Mouse (Mus musculus) ES-E14 (cell line): ENCODE measurements at regions not wholly inside any gene's neighbourhood (a gene's known extent, or its start where the extent isn't known, plus 50 kb on each side); places are given as distances from the start of the nearest gene placed in this dataset.

Source experiments
- DNase-seq: peaks from one replicate; pipeline ENCODE4 v3.0.0-alpha.2; 2013; ENCODE audit warnings: low read depth, low spot score
- H3K27ac ChIP-seq: 2 replicates; pipeline ENCODE4 v1.5.1; 2012; ENCODE audit warnings: low read depth, mild to moderate bottlenecking, low read length, moderate library complexity, mixed read lengths; ENCODE audit not compliant: poor library complexity, insufficient read depth, severe bottlenecking
- H3K36me3 ChIP-seq: 2 replicates; pipeline ENCODE4 v1.6.1; 2012; ENCODE audit warnings: mild to moderate bottlenecking, low read length, moderate library complexity, mixed read lengths; ENCODE audit not compliant: control insufficient read depth, poor library complexity, insufficient read depth, severe bottlenecking
- H3K4me1 ChIP-seq, 2 experiments: fragments of 150-350 bp in 1 of 2; sonication (generic) in 1 of 2; 2 replicates each; pipeline ENCODE4 v1.6.1; 2012; ENCODE audit warnings: low read length in 2 of 2, mild to moderate bottlenecking in 1 of 2, mixed read lengths in 1 of 2; ENCODE audit not compliant: control insufficient read depth in 2 of 2, insufficient read depth in 2 of 2, poor library complexity in 1 of 2
- H3K4me3 ChIP-seq, 2 experiments: fragments of 150-350 bp in 1 of 2; sonication (generic) in 1 of 2; 2 replicates each; pipeline ENCODE4 v1.5.1; 2012; ENCODE audit warnings: low read length in 2 of 2, low read depth in 1 of 2, mild to moderate bottlenecking in 1 of 2, mixed read lengths in 1 of 2; ENCODE audit not compliant: insufficient read depth in 1 of 2, poor library complexity in 1 of 2, severe bottlenecking in 1 of 2
- H3K9ac ChIP-seq: 2 replicates; pipeline ENCODE4 v1.6.1; 2012; ENCODE audit warnings: low read depth, mild to moderate bottlenecking, low read length, mixed read lengths; ENCODE audit not compliant: poor library complexity, insufficient read depth, severe bottlenecking
- H3K9me3 ChIP-seq: fragments of 150-350 bp; sonication (generic); 2 replicates; pipeline ENCODE4 v1.6.1; 2012; ENCODE audit warnings: low read depth, mild to moderate bottlenecking, low read length; ENCODE audit not compliant: control insufficient read depth, insufficient read depth
- CHD2 ChIP-seq: IDR thresholded peaks from 2 replicates; pipeline ENCODE4 v1.6.1; 2014; ENCODE audit warnings: mild to moderate bottlenecking, low read depth, low read length, inconsistent platforms
- HCFC1 ChIP-seq: IDR thresholded peaks from 2 replicates; pipeline ENCODE4 v1.6.1; 2012; ENCODE audit warnings: low read length, inconsistent platforms, borderline replicate concordance; ENCODE audit not compliant: insufficient read depth
- MAFK ChIP-seq: IDR thresholded peaks from 2 replicates; pipeline ENCODE4 v1.6.1; 2014; ENCODE audit warnings: mild to moderate bottlenecking, low read depth, low read length, inconsistent platforms; ENCODE audit not compliant: insufficient read depth
- ZC3H11A ChIP-seq: IDR thresholded peaks from 2 replicates; pipeline ENCODE4 v1.6.1; 2012; ENCODE audit warnings: low read depth, mild to moderate bottlenecking, inconsistent platforms, low read length, borderline replicate concordance
- ZNF384 ChIP-seq: IDR thresholded peaks from 2 replicates; pipeline ENCODE4 v1.6.1; 2012; ENCODE audit warnings: low read depth, low read length, inconsistent platforms
- in situ Hi-C, 2 experiments: fragments of 600-800 bp; cut with MboI; formaldehyde crosslinking; loops; one replicate each; pipeline ENCODE4 v1.15.1; 2025; ENCODE audit warnings: low sequenced_read_pairs in 2 of 2, inconsistent platforms in 1 of 2; ENCODE audit not compliant: unreplicated experiment in 2 of 2

GRCm38 (mm10) chr15:51104796-51105195, 2779.9 kb upstream of the Gm7489 start:
- DNase-seq, result no peak
- H3K27ac ChIP-seq, result no peak overlapping the region
- in situ Hi-C loops, result no loop called here
- no peaks in the 10 kb centered on the region for H3K36me3 ChIP-seq
- no peak overlapping the region for H3K9ac ChIP-seq
- H3K4me1 ChIP-seq, result no peaks in the 10 kb centered on the region
- H3K4me3 ChIP-seq, result no peak overlapping the region
- no peaks in the 10 kb centered on the region for H3K9me3 ChIP-seq
- TF ChIP-seq MAFK (no peak), CHD2 (no peak), ZC3H11A (no peak)

DNA sequence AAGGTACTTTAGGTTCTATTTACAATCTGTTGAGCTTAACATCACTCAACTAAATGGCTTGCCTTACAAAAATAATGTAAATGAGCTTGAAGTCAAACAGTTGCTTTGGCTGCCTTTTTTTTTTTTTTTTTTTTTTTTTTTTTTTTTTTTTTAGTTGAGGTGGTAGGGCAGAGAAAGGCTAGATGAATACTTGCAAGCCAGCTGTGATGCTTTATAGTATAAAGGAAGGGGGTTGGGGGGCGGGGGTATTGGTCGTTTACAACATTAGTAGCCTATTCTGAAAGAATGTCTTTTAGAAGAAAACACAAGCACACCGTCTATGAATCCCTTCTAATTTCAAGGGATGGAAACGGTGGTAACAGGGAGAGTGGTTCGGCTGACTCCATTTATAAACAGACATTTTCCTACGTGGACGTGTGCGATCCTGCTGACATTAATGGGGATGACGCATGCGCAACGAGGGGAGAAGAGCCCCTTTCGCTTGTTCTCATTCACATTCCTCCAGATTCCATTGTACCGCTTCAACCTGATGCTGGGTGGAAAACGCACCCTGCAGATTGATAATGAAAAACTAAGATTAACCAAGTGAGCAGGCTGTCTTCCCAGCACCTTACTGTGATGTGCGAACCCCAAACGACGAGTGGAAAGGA, 2779.2 kb upstream of the Gm7489 start:
- Histone ChIP-seq H3K4me3 (no peak overlapping the region), H3K9ac (no peak overlapping the region), H3K36me3 (no peaks in the 10 kb centered on the region), H3K9me3 (no peaks in the 10 kb centered on the region), H3K27ac (no peak overlapping the region), H3K4me1 (no peaks in the 10 kb centered on the region)
- TF ChIP-seq HCFC1 (no peak), MAFK (no peak), CHD2 (no peak), ZNF384 (no peak), ZC3H11A (no peak)
- DNase-seq, result no peak
- in situ Hi-C loops, result no loop called here

DNA sequence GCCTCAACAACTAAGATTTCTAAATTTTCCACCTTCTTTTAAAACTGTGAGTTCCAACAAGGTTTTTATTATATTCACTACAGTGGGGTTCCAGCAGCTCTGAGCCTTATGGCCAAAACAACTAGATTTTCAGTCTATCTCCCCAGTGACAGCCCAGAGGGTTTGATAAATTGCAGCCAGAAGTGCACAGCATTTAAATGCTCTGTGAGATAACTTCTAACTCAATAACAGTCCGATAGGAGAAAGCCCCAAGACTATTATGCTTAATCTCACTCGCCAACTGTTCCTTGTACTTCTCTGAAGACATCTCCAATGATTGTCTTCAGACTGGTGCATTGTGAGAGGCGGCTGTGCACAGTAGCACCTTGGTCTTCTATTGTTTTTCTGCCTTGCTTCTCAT, 2774.5 kb upstream of the Gm7489 start:
- in situ Hi-C loops, result no loop called here
- Histone ChIP-seq H3K4me3 (no peak overlapping the region), H3K36me3 (no peaks in the 10 kb centered on the region), H3K4me1 (no peaks in the 10 kb centered on the region), H3K9ac (no peak overlapping the region), H3K9me3 (no peaks in the 10 kb centered on the region), H3K27ac (no peak overlapping the region)
- TF ChIP-seq ZC3H11A (no peak), ZNF384 (no peak), CHD2 (no peak), HCFC1 (no peak), MAFK (no peak)
- no peak for DNase-seq

GRCm38 (mm10) chr15:51125896-51126295, 2758.8 kb upstream of the Gm7489 start:
- H3K4me1 ChIP-seq, result no peaks in the 10 kb centered on the region
- no peaks in the 10 kb centered on the region for H3K9me3 ChIP-seq
- no peaks in the 10 kb centered on the region for H3K36me3 ChIP-seq
- TF ChIP-seq CHD2, result no peak
- no peak for TF ChIP-seq ZNF384
- TF ChIP-seq HCFC1, result no peak
- no peak for TF ChIP-seq MAFK
- no peak for TF ChIP-seq ZC3H11A
- H3K27ac ChIP-seq, result no peak overlapping the region
- no peak overlapping the region for H3K9ac ChIP-seq
- DNase-seq, result no peak
- in situ Hi-C loops, result no loop called here
- H3K4me3 ChIP-seq, result no peak overlapping the region

DNA sequence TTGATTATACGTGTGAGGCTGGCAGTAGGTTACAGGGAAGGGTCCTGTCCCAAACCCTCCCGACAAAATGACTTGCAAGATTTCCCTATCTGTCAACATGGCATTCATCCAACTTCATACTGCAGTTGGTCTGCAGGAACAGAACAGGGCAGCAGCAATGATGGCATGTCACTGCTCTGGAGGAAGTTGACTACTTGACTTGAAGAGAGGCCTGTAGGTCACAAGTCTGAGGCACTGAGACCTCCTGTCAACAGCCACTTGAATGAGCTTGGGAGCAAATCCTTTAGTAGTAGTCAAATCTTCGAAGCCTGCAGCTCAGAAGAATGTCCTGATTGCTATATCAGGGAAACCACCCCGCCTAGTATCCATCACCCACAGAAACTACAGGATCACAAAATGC, 2753.7 kb upstream of the Gm7489 start:
- H3K9ac ChIP-seq, result no peak overlapping the region
- H3K36me3 ChIP-seq, result no peaks in the 10 kb centered on the region
- no peak for DNase-seq
- TF ChIP-seq ZNF384 (no peak), CHD2 (no peak), MAFK (no peak), ZC3H11A (no peak), HCFC1 (no peak)
- H3K4me3 ChIP-seq, result no peak overlapping the region
- in situ Hi-C loops, result no loop called here
- no peaks in the 10 kb centered on the region for H3K9me3 ChIP-seq
- no peak overlapping the region for H3K27ac ChIP-seq
- no peaks in the 10 kb centered on the region for H3K4me1 ChIP-seq
